Mouse (Mus musculus): ENCODE data around the gene Nrg3. TPM values are rescaled to one million over a fixed set of nuclear protein-coding genes. Genes with fewer than 3 reads are reported as not detected.
A peak's percentile ranks its signal among the peaks of the same experiment; 100 is the strongest.

Gene Nrg3
- polyA plus RNA-seq, 1 experiment, result 22.3 TPM

- TF ChIP-seq POLR2A (IDR thresholded peaks at IDR 0.05; ENCODE audit: borderline replicate concordance, extremely low read depth, insufficient read depth, insufficient read length, poor library complexity, severe bottlenecking) (no peak), CTCF (IDR thresholded peaks at IDR 0.05; ENCODE audit: borderline replicate concordance, extremely low read depth, insufficient read depth, insufficient read length) (no peak)
- peak; percentile 63 for DNase-seq (ENCODE audit: low read depth)
Measured at GRCm38 (mm10) chr14:39043793-39044192, 429.1 kb downstream of the Nrg3 start.

- TF ChIP-seq CTCF (IDR thresholded peaks at IDR 0.05; ENCODE audit: borderline replicate concordance, extremely low read depth, insufficient read depth, insufficient read length), result no peak
- TF ChIP-seq POLR2A (IDR thresholded peaks at IDR 0.05; ENCODE audit: borderline replicate concordance, extremely low read depth, insufficient read depth, insufficient read length, poor library complexity, severe bottlenecking), result no peak
- DNase-seq (ENCODE audit: low read depth), result peak; percentile 18
Measured at GRCm38 (mm10) chr14:39043384-39043783, 429.5 kb downstream of the Nrg3 start.

- DNase-seq (ENCODE audit: low read depth), result peak; percentile 31
- no peak for TF ChIP-seq CTCF (IDR thresholded peaks at IDR 0.05; ENCODE audit: borderline replicate concordance, extremely low read depth, insufficient read depth, insufficient read length)
- no peak for TF ChIP-seq POLR2A (IDR thresholded peaks at IDR 0.05; ENCODE audit: borderline replicate concordance, extremely low read depth, insufficient read depth, insufficient read length, poor library complexity, severe bottlenecking)
Measured at GRCm38 (mm10) chr14:39039046-39039445, 433.8 kb downstream of the Nrg3 start.

- DNase-seq (ENCODE audit: low read depth), result peak; percentile 23
- TF ChIP-seq CTCF (IDR thresholded peaks at IDR 0.05; ENCODE audit: borderline replicate concordance, extremely low read depth, insufficient read depth, insufficient read length) (no peak), POLR2A (IDR thresholded peaks at IDR 0.05; ENCODE audit: borderline replicate concordance, extremely low read depth, insufficient read depth, insufficient read length, poor library complexity, severe bottlenecking) (no peak)
Measured at GRCm38 (mm10) chr14:39034482-39034881, 438.4 kb downstream of the Nrg3 start.

GRCm38 (mm10) chr14:39023065-39023464 is 449.8 kb downstream of the Nrg3 start:
- no peak for DNase-seq (ENCODE audit: low read depth)
- TF ChIP-seq CTCF (IDR thresholded peaks at IDR 0.05; ENCODE audit: borderline replicate concordance, extremely low read depth, insufficient read depth, insufficient read length) (no peak), POLR2A (IDR thresholded peaks at IDR 0.05; ENCODE audit: borderline replicate concordance, extremely low read depth, insufficient read depth, insufficient read length, poor library complexity, severe bottlenecking) (no peak)

- TF ChIP-seq CTCF (IDR thresholded peaks at IDR 0.05; ENCODE audit: borderline replicate concordance, extremely low read depth, insufficient read depth, insufficient read length), result no peak
- no peak for TF ChIP-seq POLR2A (IDR thresholded peaks at IDR 0.05; ENCODE audit: borderline replicate concordance, extremely low read depth, insufficient read depth, insufficient read length, poor library complexity, severe bottlenecking)
- DNase-seq (ENCODE audit: low read depth), result peak; percentile 27
Measured at GRCm38 (mm10) chr14:39014126-39014525, 458.8 kb downstream of the Nrg3 start.

DNA sequence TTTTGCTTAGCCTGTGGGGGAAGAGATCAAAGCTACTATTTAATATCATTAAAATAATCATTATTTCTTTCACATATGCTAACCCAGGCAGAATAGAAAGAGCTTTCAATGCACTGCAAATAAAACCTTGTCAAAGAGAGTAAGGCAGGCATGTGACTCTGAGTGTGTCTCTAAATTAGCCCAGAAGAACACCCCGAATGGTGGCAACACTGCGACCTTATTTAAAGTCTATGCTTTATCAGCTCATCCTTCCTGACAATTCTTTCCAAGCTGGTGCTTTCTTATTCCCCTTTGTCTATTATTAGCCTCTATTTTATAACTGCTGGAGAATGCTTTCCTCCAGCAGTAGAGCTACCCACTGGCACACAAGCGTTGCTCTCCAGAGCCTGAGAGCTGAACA is 475.0 kb downstream of the Nrg3 start:
- peak; percentile 33 for DNase-seq (ENCODE audit: low read depth)
- no peak for TF ChIP-seq CTCF (IDR thresholded peaks at IDR 0.05; ENCODE audit: borderline replicate concordance, extremely low read depth, insufficient read depth, insufficient read length)
- TF ChIP-seq POLR2A (IDR thresholded peaks at IDR 0.05; ENCODE audit: borderline replicate concordance, extremely low read depth, insufficient read depth, insufficient read length, poor library complexity, severe bottlenecking), result no peak

GRCm38 (mm10) chr14:38992574-38992866 is 480.4 kb downstream of the Nrg3 start:
- DNase-seq (ENCODE audit: low read depth), result no peak
- TF ChIP-seq POLR2A (IDR thresholded peaks at IDR 0.05; ENCODE audit: borderline replicate concordance, extremely low read depth, insufficient read depth, insufficient read length, poor library complexity, severe bottlenecking), result no peak
- no peak for TF ChIP-seq CTCF (IDR thresholded peaks at IDR 0.05; ENCODE audit: borderline replicate concordance, extremely low read depth, insufficient read depth, insufficient read length)

DNA sequence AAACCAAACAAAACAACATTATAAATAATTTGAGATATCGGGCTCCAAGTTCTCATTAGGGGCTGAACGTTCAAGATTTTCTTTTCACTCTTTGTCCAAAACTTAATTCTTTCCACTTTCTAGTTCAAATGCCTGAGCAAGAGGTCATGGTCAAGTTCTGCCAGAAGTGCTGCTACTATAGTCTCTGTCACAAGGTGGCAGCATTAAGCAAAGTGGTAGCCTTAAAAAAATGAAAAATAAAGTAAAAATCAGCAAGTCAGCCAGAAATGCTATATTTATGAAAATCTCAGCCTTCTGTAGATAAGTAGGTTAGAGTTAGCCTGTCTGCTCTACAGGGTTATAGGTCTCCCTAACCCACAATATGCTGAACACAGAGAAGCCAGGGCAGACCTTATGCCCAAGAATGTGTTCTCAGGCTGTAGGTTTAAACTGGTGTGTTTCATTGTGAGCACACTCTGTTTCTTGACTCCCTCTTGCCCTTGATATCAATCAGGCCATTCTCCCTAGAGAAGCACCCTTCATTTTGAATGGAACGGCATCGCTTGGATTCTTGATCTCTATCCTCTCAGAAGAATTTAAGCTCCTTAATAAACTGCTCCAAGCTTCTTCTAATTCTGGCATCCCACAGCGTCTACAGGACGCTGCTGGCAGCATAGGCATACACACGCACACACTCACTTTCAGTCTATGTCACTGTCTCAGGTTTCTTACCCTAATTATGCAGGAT is 480.9 kb downstream of the Nrg3 start:
- TF ChIP-seq POLR2A (IDR thresholded peaks at IDR 0.05; ENCODE audit: borderline replicate concordance, extremely low read depth, insufficient read depth, insufficient read length, poor library complexity, severe bottlenecking) (no peak), CTCF (IDR thresholded peaks at IDR 0.05; ENCODE audit: borderline replicate concordance, extremely low read depth, insufficient read depth, insufficient read length) (peak; percentile 49; the same call in 1 of the 2 replicates)
- DNase-seq (ENCODE audit: low read depth), result peak; percentile 66

DNA sequence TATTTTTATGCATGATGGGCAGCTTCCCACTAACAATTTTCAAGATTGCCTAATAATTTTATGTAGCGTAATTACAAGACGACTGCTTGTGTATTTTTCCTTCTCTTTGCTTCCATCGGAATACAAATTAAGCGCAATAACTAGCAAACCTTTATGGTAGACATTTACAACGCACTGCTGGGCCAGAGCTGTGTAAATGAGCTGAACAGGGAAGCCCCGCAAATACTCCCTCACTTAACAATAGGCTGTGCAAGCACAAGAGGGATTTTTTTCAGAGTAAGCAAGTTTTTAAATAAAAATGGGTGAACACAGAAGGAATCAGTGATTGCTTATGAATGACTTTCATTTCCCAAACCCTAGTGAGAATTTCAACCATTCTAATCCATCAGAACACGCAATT is 513.5 kb downstream of the Nrg3 start:
- TF ChIP-seq CTCF (IDR thresholded peaks at IDR 0.05; ENCODE audit: borderline replicate concordance, extremely low read depth, insufficient read depth, insufficient read length) (no peak), POLR2A (IDR thresholded peaks at IDR 0.05; ENCODE audit: borderline replicate concordance, extremely low read depth, insufficient read depth, insufficient read length, poor library complexity, severe bottlenecking) (no peak)
- peak; percentile 33 for DNase-seq (ENCODE audit: low read depth)

- DNase-seq (ENCODE audit: low read depth), result peak; percentile 62
- TF ChIP-seq CTCF (IDR thresholded peaks at IDR 0.05; ENCODE audit: borderline replicate concordance, extremely low read depth, insufficient read depth, insufficient read length) (no peak), POLR2A (IDR thresholded peaks at IDR 0.05; ENCODE audit: borderline replicate concordance, extremely low read depth, insufficient read depth, insufficient read length, poor library complexity, severe bottlenecking) (no peak)
Measured at GRCm38 (mm10) chr14:38937481-38937880, 535.4 kb downstream of the Nrg3 start.

- DNase-seq (ENCODE audit: low read depth), result peak; percentile 80
- TF ChIP-seq CTCF (IDR thresholded peaks at IDR 0.05; ENCODE audit: borderline replicate concordance, extremely low read depth, insufficient read depth, insufficient read length) (no peak), POLR2A (IDR thresholded peaks at IDR 0.05; ENCODE audit: borderline replicate concordance, extremely low read depth, insufficient read depth, insufficient read length, poor library complexity, severe bottlenecking) (no peak)
Measured at GRCm38 (mm10) chr14:38936483-38937054, 536.3 kb downstream of the Nrg3 start.

Measured in brain, embryonic 14.5 days (tissue).